Mouse (Mus musculus) heart, postnatal 25 days (tissue): ENCODE measurements around the gene Tmem56. TPM values are rescaled to one million over a fixed set of nuclear protein-coding genes. Genes with fewer than 3 reads are reported as not detected.

Source experiments
- DNase-seq: peaks from one replicate; pipeline ENCODE4 v3.0.0; 2022; ENCODE audit warnings: low spot score
- intact Hi-C: fragments of 180-260 bp; cut with DNase I; formaldehyde crosslinking; loops from one replicate; pipeline ENCODE4 v1.15.1; 2025
- total RNA-seq, 2 experiments: library from RNA; stranded (reverse); gene quantifications; 2 replicates each; pipeline ENCODE4 v1.2.3; 2021

Gene Tmem56
- total RNA-seq, 2 experiments from 2014 or later: 0.57 to 1.4 TPM

- intact Hi-C loops: loop anchor here (5.0 kb wide), 1 partner anchor 118 kb away; the partner anchor contains the start of gene Rwdd3
- no peak for DNase-seq
Observed at GRCm38 (mm10) chr3:121290681-121291080, 7.8 kb upstream of the Tmem56 start.

GRCm38 (mm10) chr3:121287151-121287550 lies 4.3 kb upstream of the Tmem56 start:
- intact Hi-C loops: no loop called here
- no peak for DNase-seq

GRCm38 (mm10) chr3:121285219-121285618 lies 2.3 kb upstream of the Tmem56 start:
- intact Hi-C loops: no loop called here
- DNase-seq: no peak

GRCm38 (mm10) chr3:121279679-121280078 lies 3.2 kb downstream of the Tmem56 start:
- intact Hi-C loops: no loop called here
- no peak for DNase-seq

- intact Hi-C loops: no loop called here
- no peak for DNase-seq
Observed at GRCm38 (mm10) chr3:121277557-121277956, 5.3 kb downstream of the Tmem56 start.

GRCm38 (mm10) chr3:121277009-121277408 lies 5.9 kb downstream of the Tmem56 start:
- no peak for DNase-seq
- intact Hi-C loops: no loop called here

- intact Hi-C loops: no loop called here
Observed at GRCm38 (mm10) chr3:121274010-121274409, 8.9 kb downstream of the Tmem56 start.

GRCm38 (mm10) chr3:121272577-121272976 lies 10.3 kb downstream of the Tmem56 start:
- intact Hi-C loops: no loop called here

More at GRCm38 (mm10) chr3:121274010-121274409, 8.9 kb downstream of the Tmem56 start:
- no peak for DNase-seq

GRCm38 (mm10) chr3:121267283-121267682 lies 15.6 kb downstream of the Tmem56 start:
- intact Hi-C loops: no loop called here

More at GRCm38 (mm10) chr3:121272577-121272976, 10.3 kb downstream of the Tmem56 start:
- DNase-seq: no peak

GRCm38 (mm10) chr3:121264242-121264641 lies 18.7 kb downstream of the Tmem56 start:
- DNase-seq: no peak
- intact Hi-C loops: no loop called here

More at GRCm38 (mm10) chr3:121267283-121267682, 15.6 kb downstream of the Tmem56 start:
- DNase-seq: no peak

- intact Hi-C loops: no loop called here
Observed at GRCm38 (mm10) chr3:121263205-121263548, 19.7 kb downstream of the Tmem56 start.

GRCm38 (mm10) chr3:121262521-121263204 lies 20.2 kb downstream of the Tmem56 start:
- intact Hi-C loops: no loop called here
- DNase-seq: no peak

More at GRCm38 (mm10) chr3:121263205-121263548, 19.7 kb downstream of the Tmem56 start:
- no peak for DNase-seq

- intact Hi-C loops: no loop called here
- DNase-seq: no peak
Observed at GRCm38 (mm10) chr3:121261939-121262520, 20.9 kb downstream of the Tmem56 start.

GRCm38 (mm10) chr3:121261251-121261650 lies 21.6 kb downstream of the Tmem56 start:
- intact Hi-C loops: no loop called here
- DNase-seq: no peak

GRCm38 (mm10) chr3:121260831-121261230 lies 22.1 kb downstream of the Tmem56 start:
- no peak for DNase-seq
- intact Hi-C loops: no loop called here

- DNase-seq: no peak
- intact Hi-C loops: no loop called here
Observed at GRCm38 (mm10) chr3:121260041-121260440, 22.9 kb downstream of the Tmem56 start.

GRCm38 (mm10) chr3:121258521-121259478 lies 24.1 kb downstream of the Tmem56 start:
- DNase-seq: no peak
- intact Hi-C loops: no loop called here

GRCm38 (mm10) chr3:121257418-121257817 lies 25.5 kb downstream of the Tmem56 start:
- no peak for DNase-seq
- intact Hi-C loops: no loop called here

- intact Hi-C loops: no loop called here
- DNase-seq: no peak
Observed at GRCm38 (mm10) chr3:121256131-121256530, 26.8 kb downstream of the Tmem56 start.

GRCm38 (mm10) chr3:121255501-121255900 lies 27.4 kb downstream of the Tmem56 start:
- no peak for DNase-seq
- intact Hi-C loops: no loop called here
